Mouse (Mus musculus) MEL (cell line): Measurements from ENCODE around the gene Cdh6.

Experiments
- CHD2 ChIP-seq: IDR thresholded peaks from 2 replicates; pipeline ENCODE4 v1.6.1; 2011; ENCODE audit warnings: low read length, improper control_type of control experiment
- CTCF ChIP-seq, 3 experiments: IDR thresholded peaks in 2 of 3; conservative IDR thresholded peaks in 1 of 3; 2 replicates each; pipeline ENCODE4 v1.5.1; 2011 to 2012; ENCODE audit warnings: low read length in 3 of 3, low read depth in 2 of 3, mild to moderate bottlenecking in 2 of 3, improper control_type of control experiment in 1 of 3, inconsistent platforms in 1 of 3, mixed read lengths in 1 of 3, moderate library complexity in 1 of 3; ENCODE audit not compliant: control insufficient read depth in 1 of 3, insufficient read depth in 1 of 3, poor library complexity in 1 of 3, severe bottlenecking in 1 of 3
- E2F4 ChIP-seq: IDR thresholded peaks from 2 replicates; pipeline ENCODE4 v1.6.1; 2011; ENCODE audit warnings: low read depth, low read length, improper control_type of control experiment, borderline replicate concordance
- GATA1 ChIP-seq: IDR thresholded peaks from 2 replicates; pipeline ENCODE4 v1.6.1; 2011; ENCODE audit warnings: low read depth, low read length, improper control_type of control experiment
- MAFK ChIP-seq: IDR thresholded peaks from 2 replicates; pipeline ENCODE4 v1.6.1; 2011; ENCODE audit warnings: low read depth, mild to moderate bottlenecking, low read length, improper control_type of control experiment, borderline replicate concordance
- POLR2A ChIP-seq, 2 experiments: IDR thresholded peaks; 2 replicates each; pipeline ENCODE4 v1.6.1; 2011 to 2012; ENCODE audit warnings: low read length in 2 of 2, mild to moderate bottlenecking in 2 of 2, control low read depth in 1 of 2, improper control_type of control experiment in 1 of 2, low read depth in 1 of 2, moderate library complexity in 1 of 2; ENCODE audit not compliant: control insufficient read depth in 1 of 2, insufficient read depth in 1 of 2, poor library complexity in 1 of 2
- TAL1 ChIP-seq: IDR thresholded peaks from 2 replicates; pipeline ENCODE4 v1.6.1; 2012; ENCODE audit warnings: mild to moderate bottlenecking, inconsistent platforms, low read length, moderate library complexity, mixed read lengths
- TCF12 ChIP-seq: IDR thresholded peaks from 2 replicates; pipeline ENCODE4 v1.6.1; 2014; ENCODE audit warnings: low read depth, mild to moderate bottlenecking, inconsistent platforms, low read length, improper control_type of control experiment, moderate library complexity
- USF2 ChIP-seq, 2 experiments: IDR thresholded peaks; 2 replicates each; pipeline ENCODE4 v1.6.1; 2011 to 2012; ENCODE audit warnings: improper control_type of control experiment in 2 of 2, low read length in 2 of 2, borderline replicate concordance in 1 of 2, inconsistent platforms in 1 of 2, low read depth in 1 of 2, mild to moderate bottlenecking in 1 of 2; ENCODE audit not compliant: insufficient read depth in 1 of 2

GRCm38 (mm10) chr15:13095406-13095805 lies 78.1 kb downstream of the Cdh6 start:
- no peak for TF ChIP-seq CTCF (IDR thresholded peaks at IDR 0.05 in 2 of 3, conservative IDR thresholded peaks at IDR 0.05 in 1 of 3; ENCODE audit: control insufficient read depth in 1 of 3, insufficient read depth in 1 of 3, low read depth in 2 of 3, low read length in 3 of 3, poor library complexity in 1 of 3, severe bottlenecking in 1 of 3)
- TF ChIP-seq E2F4 = no peak
- no peak for TF ChIP-seq USF2 (IDR thresholded peaks at IDR 0.05; ENCODE audit: borderline replicate concordance in 1 of 2, insufficient read depth in 1 of 2, low read depth in 1 of 2, low read length in 2 of 2)
- no peak for TF ChIP-seq CHD2
- TF ChIP-seq MAFK = no peak
- TF ChIP-seq POLR2A (IDR thresholded peaks at IDR 0.05; ENCODE audit: control insufficient read depth in 1 of 2, insufficient read depth in 1 of 2, low read depth in 1 of 2, low read length in 2 of 2, poor library complexity in 1 of 2) = no peak
- no peak for TF ChIP-seq TAL1
- TF ChIP-seq TCF12 = no peak
- TF ChIP-seq GATA1 = no peak
